Mouse (Mus musculus): ENCODE data around the gene Sys1.

Gene Sys1

GRCm38 (mm10) chr2:164456864-164457300, at the start of gene Sys1:
Gene Sys1, plus strand, starts transcription at chr2:164456964.
- peak; percentile 42 to 68 for DNase-seq

- DNase-seq = peak; percentile 66 to 88
Measured at GRCm38 (mm10) chr2:164407708-164408107, 49.1 kb upstream of the Sys1 start.

GRCm38 (mm10) chr2:164414167-164414566, 42.6 kb upstream of the Sys1 start:
- no peak for DNase-seq

GRCm38 (mm10) chr2:164414581-164414980, 42.2 kb upstream of the Sys1 start:
- DNase-seq = no peak

GRCm38 (mm10) chr2:164417198-164417597, 39.6 kb upstream of the Sys1 start:
- DNase-seq = peak in 1 of 2 experiments; percentile 65

DNA sequence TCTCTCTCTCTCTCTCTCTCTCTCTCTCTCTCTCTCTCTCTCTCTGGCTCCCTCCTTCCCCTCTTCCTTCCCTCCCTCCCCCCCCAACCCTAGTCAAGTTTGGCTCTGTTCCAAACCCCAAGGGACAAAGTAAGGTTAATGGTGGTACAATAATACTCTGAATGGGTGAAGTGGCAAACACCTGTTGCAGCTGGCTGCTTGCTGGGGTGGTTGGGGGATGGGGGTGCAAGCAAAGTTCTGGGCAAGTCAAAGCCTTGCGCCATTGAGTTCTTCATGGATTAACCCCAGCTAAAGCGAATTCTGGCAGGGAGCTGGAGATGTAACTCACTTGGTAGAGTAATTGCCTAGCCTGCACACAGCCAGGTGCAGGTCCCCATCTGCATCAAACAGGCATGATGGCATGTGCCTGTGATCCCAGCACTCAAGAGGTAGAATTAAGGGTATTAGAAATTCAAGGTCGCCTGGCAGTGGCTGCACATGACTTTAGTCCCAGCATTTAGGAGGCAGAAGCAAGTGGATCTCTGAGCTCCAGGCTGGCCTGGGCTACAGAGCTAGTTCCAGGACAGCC, 38.4 kb upstream of the Sys1 start:
- peak in 1 of 2 experiments; percentile 74 for DNase-seq

GRCm38 (mm10) chr2:164419489-164419888, 37.3 kb upstream of the Sys1 start:
- no peak for DNase-seq

GRCm38 (mm10) chr2:164421306-164421705, 35.5 kb upstream of the Sys1 start:
- no peak for DNase-seq

DNA sequence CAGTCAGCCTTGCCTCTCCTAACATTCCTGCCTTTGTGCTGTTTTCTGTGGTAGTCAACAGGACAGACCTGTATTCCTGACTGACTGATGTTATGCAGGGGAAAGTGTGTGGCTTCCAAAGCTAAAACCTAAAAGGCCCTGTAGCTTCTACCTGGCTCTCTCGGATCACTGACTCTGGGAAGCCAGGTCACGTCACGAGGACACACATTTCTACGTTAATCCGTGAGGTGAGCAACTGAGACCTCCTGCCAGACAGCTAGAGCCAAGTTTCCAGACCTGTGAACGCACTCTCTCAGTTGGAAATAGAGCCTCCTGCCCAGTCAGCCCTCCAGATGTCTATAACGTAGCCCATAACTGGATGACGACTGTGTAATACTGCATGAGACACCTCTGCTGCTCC, 34.8 kb upstream of the Sys1 start:
- DNase-seq = peak; percentile 73 to 86

DNA sequence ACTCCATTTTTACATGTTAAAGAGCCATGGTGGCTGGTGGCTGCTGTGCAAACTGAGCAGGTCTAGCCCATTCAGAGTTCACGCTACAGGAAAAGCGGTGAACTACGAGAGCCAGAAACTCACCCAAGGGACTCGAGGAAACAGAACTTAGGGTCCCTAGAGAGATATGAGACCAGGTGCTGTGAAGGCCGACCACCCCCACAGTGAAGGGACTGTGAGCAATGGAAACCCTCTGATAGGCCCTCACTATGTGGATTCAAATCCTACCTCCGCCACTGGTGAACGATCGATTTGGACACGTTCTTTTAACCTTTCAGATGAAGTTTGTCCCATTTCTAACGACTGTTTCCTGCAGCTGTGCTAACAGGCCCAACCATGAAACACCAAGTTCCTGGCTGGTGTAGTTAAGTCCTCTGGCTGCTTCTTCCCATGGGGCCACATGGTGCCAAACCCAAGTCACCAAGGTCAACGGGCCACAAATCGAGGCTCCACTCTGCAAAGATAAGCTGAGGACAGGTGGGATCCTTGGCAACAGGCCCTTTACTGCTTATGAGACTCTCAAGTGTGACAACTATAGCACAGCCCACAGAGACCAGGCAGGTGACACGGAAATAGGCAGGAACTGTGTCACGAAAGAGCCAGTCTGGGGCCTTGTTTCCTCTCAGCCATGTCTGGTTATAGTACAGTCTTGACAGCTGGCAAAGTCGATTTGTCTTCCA, 33.9 kb upstream of the Sys1 start:
- no peak for DNase-seq

DNA sequence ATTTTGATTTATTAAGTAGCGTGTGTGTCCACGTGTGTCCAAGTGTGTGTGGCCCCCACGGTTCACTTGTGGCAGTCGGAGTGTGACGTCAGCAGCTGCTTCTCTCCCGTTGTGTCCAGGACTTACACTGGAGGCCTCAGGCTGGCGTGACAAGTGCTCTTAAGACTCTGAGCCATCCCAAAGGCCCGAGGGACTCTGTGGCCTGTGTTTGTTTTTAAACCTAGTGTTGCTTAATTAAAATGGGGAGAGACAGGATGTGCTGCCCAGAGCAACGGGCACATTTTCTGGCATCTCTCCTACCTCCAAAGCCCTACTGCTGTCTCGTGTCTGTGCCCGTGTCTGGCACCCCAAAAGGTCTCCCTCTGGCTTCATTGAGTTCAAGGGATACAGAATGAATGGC, 33.3 kb upstream of the Sys1 start:
- peak in 1 of 2 experiments; percentile 42 for DNase-seq

DNA sequence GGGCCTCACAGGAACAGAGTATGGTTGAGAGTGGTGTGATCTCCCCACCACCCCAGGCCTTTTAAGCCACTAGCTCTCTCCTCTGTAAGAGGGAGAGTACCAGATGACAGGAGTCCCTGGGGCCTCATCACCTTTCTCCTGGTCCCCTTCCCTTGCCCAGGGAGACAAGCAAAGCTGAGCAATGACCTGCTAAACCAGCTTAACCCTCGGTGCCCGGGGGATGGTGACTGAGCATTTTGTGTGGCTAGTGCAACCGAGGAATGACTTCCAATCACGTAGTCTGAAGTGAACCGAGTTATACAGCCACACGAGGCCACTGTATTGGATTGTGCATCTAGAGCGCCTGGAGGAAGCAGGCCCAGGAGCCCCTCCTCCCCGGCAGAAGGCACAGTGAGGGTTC, 32.4 kb upstream of the Sys1 start:
- DNase-seq = no peak

DNA sequence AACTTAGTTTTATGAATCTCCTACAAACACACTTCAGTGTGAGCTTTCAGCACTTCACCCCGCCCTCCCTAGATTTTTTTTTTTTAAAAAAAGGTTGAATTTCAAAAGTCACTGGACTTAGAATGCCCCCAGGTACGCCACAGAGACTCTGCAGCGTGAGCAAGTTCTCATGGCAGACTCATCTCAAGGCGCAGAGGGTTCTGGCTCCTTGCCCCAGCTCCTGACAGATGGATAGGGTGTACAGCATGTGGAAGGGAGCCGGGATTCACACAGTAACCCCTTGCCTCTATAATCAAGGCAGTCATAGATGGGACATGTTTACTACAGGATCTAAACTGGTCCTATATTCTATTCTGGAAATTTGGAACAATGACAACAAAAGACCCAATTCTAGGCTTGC, 31.4 kb upstream of the Sys1 start:
- DNase-seq = peak; percentile 80 to 85

DNA sequence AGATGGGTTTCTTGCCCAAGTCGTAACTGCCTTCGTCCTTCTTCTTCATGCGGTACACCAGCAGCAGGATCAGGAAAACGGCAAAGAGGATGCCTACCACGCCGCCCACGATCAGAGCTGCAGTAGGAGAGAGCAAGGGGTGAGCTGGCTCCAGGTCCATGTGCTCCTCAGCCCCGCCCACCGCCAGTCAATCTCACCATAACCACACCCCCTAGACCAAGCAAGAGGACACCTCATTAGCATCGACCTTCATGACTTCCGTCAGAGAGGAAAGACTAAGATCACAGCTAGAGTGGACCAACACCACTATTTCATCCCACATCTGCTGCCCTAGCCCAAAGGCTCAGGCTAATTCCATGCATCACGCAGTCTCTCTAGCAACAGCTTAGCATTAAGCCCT, 30.6 kb upstream of the Sys1 start:
- peak in 1 of 2 experiments; percentile 78 for DNase-seq

DNA sequence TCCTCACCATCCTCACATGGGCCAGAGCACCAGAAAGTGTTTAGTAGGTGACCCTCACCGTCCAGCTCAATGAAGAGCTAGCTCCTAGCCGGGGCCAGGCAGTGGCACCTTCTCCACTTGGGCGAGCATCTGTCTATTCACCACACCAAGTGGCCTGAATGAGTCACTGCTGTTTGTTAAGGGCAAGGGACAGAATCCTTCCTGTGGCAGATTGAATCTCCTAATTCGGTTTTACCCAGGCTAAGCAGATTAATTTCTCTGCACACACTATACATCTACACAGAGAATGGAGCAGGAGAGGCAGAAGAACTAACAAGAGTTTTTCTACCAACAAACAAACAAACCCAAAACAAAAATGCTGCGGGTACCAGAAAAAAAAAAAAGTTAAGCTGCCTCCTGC, 29.8 kb upstream of the Sys1 start:
- DNase-seq = peak in 1 of 2 experiments; percentile 7

DNA sequence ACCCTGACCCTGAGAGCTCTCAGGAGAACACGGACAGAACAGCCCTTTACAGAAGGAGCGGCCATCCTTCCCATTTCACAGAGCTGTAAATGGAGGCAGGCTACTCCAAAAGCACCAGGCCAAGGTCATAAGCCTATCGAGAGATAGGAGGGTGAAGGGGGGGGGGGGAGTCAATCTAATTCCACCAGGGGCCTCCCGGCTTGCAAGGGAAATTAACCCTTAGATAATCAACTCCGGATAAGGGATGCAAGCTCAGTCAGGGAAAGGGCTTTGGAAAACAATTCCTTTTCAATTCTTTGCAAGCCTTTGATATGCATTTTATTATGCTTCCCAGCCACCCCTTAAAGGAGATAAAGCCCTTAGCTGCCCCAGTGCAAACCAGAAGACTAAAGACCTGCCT, 28.3 kb upstream of the Sys1 start:
- DNase-seq = no peak

- DNase-seq = peak in 1 of 2 experiments; percentile 2
Measured at GRCm38 (mm10) chr2:164429881-164430615, 26.7 kb upstream of the Sys1 start.

- DNase-seq = peak; percentile 74 to 80
Measured at GRCm38 (mm10) chr2:164430697-164431096, 26.1 kb upstream of the Sys1 start.

DNA sequence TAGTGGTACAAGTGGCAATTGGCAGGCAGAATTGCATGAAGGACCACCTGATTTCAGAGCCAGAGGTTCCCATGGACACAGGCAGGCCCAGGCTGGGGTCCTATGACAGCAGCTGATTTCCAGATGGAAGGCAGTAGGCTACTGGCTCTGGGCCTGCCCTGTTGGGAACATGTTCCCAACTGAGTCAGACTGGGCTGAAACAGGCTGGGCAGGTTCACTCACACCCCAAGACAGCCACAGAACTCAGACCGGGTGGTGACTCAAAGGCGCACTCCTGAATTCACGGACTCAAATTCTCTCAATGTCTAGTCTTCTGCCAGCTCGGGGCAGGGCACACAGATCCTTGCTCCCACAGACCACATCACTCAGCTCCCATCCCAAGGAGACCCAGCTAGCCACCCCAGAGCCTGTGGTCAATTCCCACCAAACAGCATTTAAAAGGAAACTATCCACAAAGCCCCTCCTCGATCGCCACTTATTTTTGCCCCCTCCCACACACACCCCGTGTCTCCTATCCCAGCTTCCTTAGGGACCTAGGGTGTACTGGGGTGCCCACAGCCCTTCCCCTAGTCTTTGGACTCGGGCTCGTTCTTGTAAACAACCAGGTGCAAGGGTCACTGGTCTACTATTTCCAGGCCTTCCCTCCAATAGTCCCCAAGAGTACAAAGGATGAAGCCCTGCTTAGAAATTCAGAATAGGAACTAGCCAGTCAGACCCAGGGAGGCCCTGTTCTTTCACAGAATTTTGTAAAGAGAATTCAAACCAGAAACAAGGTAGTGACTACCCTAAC, 24.9 kb upstream of the Sys1 start:
- peak in 1 of 2 experiments; percentile 71 for DNase-seq

GRCm38 (mm10) chr2:164432541-164433191, 24.1 kb upstream of the Sys1 start:
- DNase-seq = peak in 1 of 2 experiments; percentile 68

DNA sequence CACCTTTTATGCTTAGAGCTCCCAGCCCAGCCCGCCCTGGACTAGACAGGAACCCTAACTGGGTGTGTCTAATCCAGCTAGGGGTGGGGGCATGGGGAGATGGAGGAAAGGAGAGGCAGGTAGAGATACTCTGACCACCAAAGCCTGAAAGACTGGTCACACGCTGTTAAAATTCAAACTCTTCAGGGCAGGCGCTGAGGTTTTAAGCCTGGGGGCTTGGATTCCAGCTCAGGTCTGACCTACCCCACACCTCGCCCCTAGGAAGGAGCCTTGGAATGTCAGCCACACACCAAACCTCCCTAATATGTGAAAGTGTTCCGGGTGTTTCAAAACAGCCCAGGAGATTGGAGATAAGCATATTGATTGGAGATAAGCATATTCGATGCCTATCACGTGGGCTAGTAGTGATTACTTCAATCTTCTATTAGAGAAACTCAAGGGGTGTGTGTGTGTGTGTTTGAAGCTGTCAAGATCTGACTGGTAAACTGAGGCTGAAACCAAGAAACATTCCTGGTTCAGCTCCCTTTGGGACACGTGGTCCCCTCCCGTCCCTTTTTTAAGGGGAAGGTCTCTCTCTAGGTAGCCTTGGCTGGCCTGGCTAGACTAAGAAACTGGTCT, 23.4 kb upstream of the Sys1 start:
- DNase-seq = peak in 1 of 2 experiments; percentile 30

DNA sequence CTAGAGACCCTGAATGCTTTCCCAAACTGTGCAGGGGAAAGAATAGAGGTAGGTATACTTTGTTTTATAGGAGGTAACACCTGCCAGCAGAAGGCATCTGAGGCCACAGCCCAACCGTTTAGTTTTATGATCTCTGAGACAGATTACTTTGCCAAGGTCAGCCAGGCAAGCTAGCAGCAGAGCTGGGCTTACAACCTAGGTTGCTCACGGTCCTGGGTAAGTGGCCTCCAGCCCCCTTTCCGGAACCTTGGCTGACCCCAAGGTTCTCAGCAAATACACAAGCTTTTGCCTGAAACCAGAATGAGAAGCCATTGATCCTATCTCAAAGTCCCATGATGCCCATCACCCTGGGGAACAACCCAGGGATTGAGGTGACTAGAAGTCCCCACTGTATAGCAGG, 22.1 kb upstream of the Sys1 start:
- peak in 1 of 2 experiments; percentile 52 for DNase-seq
